Mouse (Mus musculus): ENCODE data around the gene Ddx20.

DNA sequence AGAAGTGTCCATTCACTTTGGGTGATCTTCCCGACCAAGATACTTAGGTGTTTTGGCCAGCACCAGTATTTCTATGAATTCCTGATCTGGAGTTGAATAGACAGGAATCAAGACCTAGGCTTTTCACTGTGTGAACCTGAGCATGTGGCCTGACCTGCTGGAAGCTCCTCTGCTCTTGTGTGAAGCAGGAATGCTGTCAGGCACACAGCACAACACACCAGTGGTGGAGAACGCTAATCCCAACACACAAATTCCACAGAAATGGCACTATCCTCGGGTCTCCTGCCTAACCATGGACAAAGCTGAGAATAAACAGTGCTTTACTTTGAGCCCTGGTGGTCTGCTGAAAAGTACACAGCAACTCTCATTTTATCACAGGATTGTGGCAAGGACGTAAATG, 33.1 kb upstream of the Ddx20 start:
- TF ChIP-seq POLR2A (IDR thresholded peaks at IDR 0.05; ENCODE audit: borderline replicate concordance, extremely low read depth, insufficient read depth, insufficient read length, poor library complexity, severe bottlenecking) (no peak), CTCF (IDR thresholded peaks at IDR 0.05; ENCODE audit: borderline replicate concordance, extremely low read depth, insufficient read depth, insufficient read length) (no peak)
